Mouse (Mus musculus) liver, embryonic 15.5 days (tissue): ENCODE data around the gene Isg15. TPM values are rescaled to one million over a fixed set of nuclear protein-coding genes. Genes with fewer than 3 reads are reported as not detected.

ENCODE experiments used
- ATAC-seq: fragments of 200-750 bp; cut with Nextera tagmentation; 2 replicates; pipeline ENCODE4 v1.8.0; 2017; ENCODE audit warnings: moderate number of reproducible peaks, mild to moderate bottlenecking, moderate library complexity; ENCODE audit not compliant: insufficient read depth
- H3K27ac ChIP-seq: fragments of 300-500 bp; sonication (generic); replicated peaks from 2 replicates; pipeline ENCODE4 v1.5.1; 2015; ENCODE audit warnings: mild to moderate bottlenecking, inconsistent platforms
- H3K27me3 ChIP-seq: fragments of 300-500 bp; sonication (generic); 2 replicates; pipeline ENCODE4 v1.6.1; 2015; ENCODE audit warnings: mild to moderate bottlenecking, inconsistent platforms
- H3K36me3 ChIP-seq: fragments of 300-500 bp; sonication (generic); replicated peaks from 2 replicates; pipeline ENCODE4 v1.6.1; 2015; ENCODE audit warnings: moderate library complexity, mild to moderate bottlenecking, inconsistent platforms
- H3K4me1 ChIP-seq: fragments of 300-500 bp; sonication (generic); replicated peaks from 2 replicates; pipeline ENCODE4 v1.6.1; 2015; ENCODE audit warnings: inconsistent platforms
- H3K4me2 ChIP-seq: fragments of 300-500 bp; sonication (generic); 2 replicates; pipeline ENCODE4 v1.6.1; 2015; ENCODE audit warnings: moderate library complexity, mild to moderate bottlenecking, inconsistent platforms
- H3K4me3 ChIP-seq: fragments of 300-500 bp; sonication (generic); replicated peaks from 2 replicates; pipeline ENCODE4 v1.5.1; 2015; ENCODE audit warnings: mild to moderate bottlenecking, inconsistent platforms
- H3K9ac ChIP-seq: fragments of 300-500 bp; sonication (generic); 2 replicates; pipeline ENCODE4 v1.6.1; 2015; ENCODE audit warnings: moderate library complexity, mild to moderate bottlenecking, inconsistent platforms
- H3K9me3 ChIP-seq: fragments of 300-500 bp; sonication (generic); replicated peaks from 2 replicates; pipeline ENCODE4 v1.6.1; 2016; ENCODE audit warnings: inconsistent platforms
- WGBS: fragments of 180-500 bp; shearing (Covaris S2); methylation state at CpG from one replicate; pipeline ENCODE4 v1.1.7; 2015; ENCODE audit warnings: mixed read lengths; ENCODE audit not compliant: insufficient replicate concordance; 5-methylcytosine and 5-hydroxymethylcytosine counted together
- polyA plus RNA-seq: library from polyadenylated mRNA; unstranded; fragments of >200 nt; fragmentation: Nextera tagmentation; extraction: Ambion mirVana; gene quantifications from 2 replicates; pipeline ENCODE4 v1.2.1, GENCODE M21; 2015

The Isg15 gene
- polyA plus RNA-seq, 1 experiment from 2014 or later, result 13.4 TPM

GRCm38 (mm10) chr4:156224276-156224675, 23.7 kb upstream of the Isg15 start:
- Histone ChIP-seq H3K4me3 (no peak overlapping the region), H3K4me2 (no peak overlapping the region), H3K27ac (no peak overlapping the region), H3K9me3 (no peaks in the 10 kb centered on the region), H3K9ac (no peak overlapping the region), H3K27me3 (peaks cover 13% of the 10 kb centered on the region; the same call in 1 of the 2 replicates), H3K36me3 (0 out of 2 replicates have a peak, but pooled peaks cover 3% of the 10 kb centered on the region), H3K4me1 (peaks cover 23% of the 10 kb centered on the region)
- 71% methylated on average over 2 of the region's 2 CpGs for WGBS
- no peak for ATAC-seq

- H3K27ac ChIP-seq, result no peak overlapping the region
- ATAC-seq, result no peak
Observed at GRCm38 (mm10) chr4:156219936-156220335, 19.3 kb upstream of the Isg15 start.

GRCm38 (mm10) chr4:156217838-156218237, 17.2 kb upstream of the Isg15 start:
- ATAC-seq, result no peak
- Histone ChIP-seq H3K27me3 (peaks cover 33% of the 10 kb centered on the region), H3K9me3 (no peaks in the 10 kb centered on the region), H3K9ac (no peak overlapping the region), H3K27ac (no peak overlapping the region), H3K4me2 (no peak overlapping the region), H3K4me1 (0 out of 2 replicates have a peak, but pooled peaks cover 4% of the 10 kb centered on the region), H3K36me3 (no peaks in the 10 kb centered on the region), H3K4me3 (no peak overlapping the region)
- WGBS, result 68% methylated on average over 16 of the region's 16 CpGs

More at GRCm38 (mm10) chr4:156219936-156220335, 19.3 kb upstream of the Isg15 start:
- Histone ChIP-seq H3K4me3 (no peak overlapping the region), H3K9me3 (no peaks in the 10 kb centered on the region), H3K27me3 (peaks cover 37% of the 10 kb centered on the region), H3K36me3 (no peaks in the 10 kb centered on the region), H3K9ac (no peak overlapping the region), H3K4me2 (no peak overlapping the region), H3K4me1 (0 out of 2 replicates have a peak, but pooled peaks cover 4% of the 10 kb centered on the region)
- 77% methylated on average over 11 of the region's 11 CpGs for WGBS

GRCm38 (mm10) chr4:156217022-156217669, 16.5 kb upstream of the Isg15 start:
- Histone ChIP-seq H3K4me3 (no peak overlapping the region), H3K27ac (no peak overlapping the region), H3K4me1 (0 out of 2 replicates have a peak, but pooled peaks cover 4% of the 10 kb centered on the region), H3K36me3 (no peaks in the 10 kb centered on the region), H3K4me2 (no peak overlapping the region), H3K9ac (no peak overlapping the region), H3K9me3 (no peaks in the 10 kb centered on the region), H3K27me3 (peaks cover 37% of the 10 kb centered on the region)
- no peak for ATAC-seq
- 71% methylated on average over 16 of the region's 16 CpGs for WGBS

- peaks cover 40% of the 10 kb centered on the region for H3K27me3 ChIP-seq
- H3K4me3 ChIP-seq, result no peak overlapping the region
- H3K9me3 ChIP-seq, result no peaks in the 10 kb centered on the region
- ATAC-seq, result no peak
- no peaks in the 10 kb centered on the region for H3K36me3 ChIP-seq
- no peak overlapping the region for H3K9ac ChIP-seq
- no peak overlapping the region for H3K27ac ChIP-seq
- WGBS, result 70% methylated on average over 2 of the region's 2 CpGs
- 0 out of 2 replicates have a peak, but pooled peaks cover 4% of the 10 kb centered on the region for H3K4me1 ChIP-seq
- H3K4me2 ChIP-seq, result no peak overlapping the region
Observed at GRCm38 (mm10) chr4:156216196-156216595, 15.6 kb upstream of the Isg15 start.

GRCm38 (mm10) chr4:156215649-156216048, 15.0 kb upstream of the Isg15 start, which contains the start of gene Perm1:
Gene Perm1 (plus strand): TSS chr4:156215868.
- no peak for ATAC-seq
- H3K4me3 ChIP-seq, result no peak within 1 kb of the TSS
- H3K4me1 ChIP-seq, result no peaks in the 10 kb centered on the region
- WGBS, result 54% methylated on average over 4 of the region's 4 CpGs
- no peak within 1 kb of the TSS for H3K9ac ChIP-seq
- no peaks in the 10 kb centered on the region for H3K9me3 ChIP-seq
- no peaks in the 10 kb centered on the region for H3K36me3 ChIP-seq
- peaks cover 41% of the 10 kb centered on the region for H3K27me3 ChIP-seq
- no peak within 1 kb of the TSS for H3K27ac ChIP-seq
- no peak within 1 kb of the TSS for H3K4me2 ChIP-seq

- Histone ChIP-seq H3K27me3 (peaks cover 45% of the 10 kb centered on the region), H3K27ac (no peak overlapping the region), H3K4me2 (no peak overlapping the region), H3K9me3 (no peaks in the 10 kb centered on the region), H3K36me3 (no peaks in the 10 kb centered on the region), H3K4me3 (no peak overlapping the region), H3K4me1 (no peaks in the 10 kb centered on the region), H3K9ac (no peak overlapping the region)
- no peak for ATAC-seq
- WGBS, result 74% methylated on average over 13 of the region's 13 CpGs
Observed at GRCm38 (mm10) chr4:156213134-156213533, 12.5 kb upstream of the Isg15 start.

- H3K4me3 ChIP-seq, result no peak overlapping the region
Observed at GRCm38 (mm10) chr4:156209963-156210635, 9.5 kb upstream of the Isg15 start.

GRCm38 (mm10) chr4:156208872-156209271, 8.3 kb upstream of the Isg15 start:
- Histone ChIP-seq H3K4me3 (no peak overlapping the region), H3K4me1 (peaks cover 11% of the 10 kb centered on the region), H3K9me3 (no peaks in the 10 kb centered on the region), H3K27ac (no peak overlapping the region), H3K27me3 (peaks cover 54% of the 10 kb centered on the region), H3K4me2 (no peak overlapping the region), H3K36me3 (no peaks in the 10 kb centered on the region), H3K9ac (no peak overlapping the region)
- no peak for ATAC-seq
- 65% methylated on average over 4 of the region's 4 CpGs for WGBS

More at GRCm38 (mm10) chr4:156209963-156210635, 9.5 kb upstream of the Isg15 start:
- no peaks in the 10 kb centered on the region for H3K9me3 ChIP-seq
- H3K9ac ChIP-seq, result no peak overlapping the region
- ATAC-seq, result no peak
- H3K27ac ChIP-seq, result no peak overlapping the region
- WGBS, result 48% methylated on average over 13 of the region's 13 CpGs
- no peaks in the 10 kb centered on the region for H3K4me1 ChIP-seq
- no peaks in the 10 kb centered on the region for H3K36me3 ChIP-seq
- peaks cover 46% of the 10 kb centered on the region for H3K27me3 ChIP-seq
- H3K4me2 ChIP-seq, result no peak overlapping the region

GRCm38 (mm10) chr4:156203413-156204131, 3.0 kb upstream of the Isg15 start:
- Histone ChIP-seq H3K4me3 (peak overlapping the region; percentile 65), H3K9me3 (no peaks in the 10 kb centered on the region), H3K4me1 (peaks cover 58% of the 10 kb centered on the region), H3K36me3 (no peaks in the 10 kb centered on the region), H3K27ac (peak overlapping the region; percentile 70; the same call in 1 of the 2 replicates), H3K4me2 (peak overlapping the region; percentile 90), H3K9ac (peak overlapping the region; percentile 61), H3K27me3 (peaks cover 68% of the 10 kb centered on the region)
- ATAC-seq, result no peak
- WGBS, result under 1% methylated on average over 49 of the region's 49 CpGs

- Histone ChIP-seq H3K36me3 (no peaks in the 10 kb centered on the region), H3K9ac (peak within 1 kb of the TSS; percentile 61), H3K4me1 (peaks cover 63% of the 10 kb centered on the region), H3K9me3 (no peaks in the 10 kb centered on the region), H3K27ac (peak within 1 kb of the TSS; percentile 70), H3K4me2 (peak within 1 kb of the TSS; percentile 90), H3K4me3 (peak within 1 kb of the TSS; percentile 65), H3K27me3 (peaks cover 70% of the 10 kb centered on the region)
- WGBS, result under 1% methylated on average over 34 of the region's 39 CpGs
- ATAC-seq, result peak; percentile 77
Observed at GRCm38 (mm10) chr4:156203001-156203412, 2.4 kb upstream of the Isg15 start, which contains the start of gene AW011738. Gene AW011738 (plus strand): TSS chr4:156203304.
